Mouse (Mus musculus) ovary, adult 2 months (tissue): ENCODE measurements around the gene Hist2h2ac. TPM values are rescaled to one million over a fixed set of nuclear protein-coding genes. Genes with fewer than 3 reads are reported as not detected.

ENCODE experiments used
- polyA plus RNA-seq: library from polyadenylated mRNA; depleted of rRNA; stranded (reverse); fragments of >200 nt; gene quantifications from 2 replicates; pipeline ENCODE4 v1.2.3, GENCODE M21; 2012; rRNA removed

The Hist2h2ac gene
- 22.9 and 40.9 TPM in 2 replicates for polyA plus RNA-seq

DNA sequence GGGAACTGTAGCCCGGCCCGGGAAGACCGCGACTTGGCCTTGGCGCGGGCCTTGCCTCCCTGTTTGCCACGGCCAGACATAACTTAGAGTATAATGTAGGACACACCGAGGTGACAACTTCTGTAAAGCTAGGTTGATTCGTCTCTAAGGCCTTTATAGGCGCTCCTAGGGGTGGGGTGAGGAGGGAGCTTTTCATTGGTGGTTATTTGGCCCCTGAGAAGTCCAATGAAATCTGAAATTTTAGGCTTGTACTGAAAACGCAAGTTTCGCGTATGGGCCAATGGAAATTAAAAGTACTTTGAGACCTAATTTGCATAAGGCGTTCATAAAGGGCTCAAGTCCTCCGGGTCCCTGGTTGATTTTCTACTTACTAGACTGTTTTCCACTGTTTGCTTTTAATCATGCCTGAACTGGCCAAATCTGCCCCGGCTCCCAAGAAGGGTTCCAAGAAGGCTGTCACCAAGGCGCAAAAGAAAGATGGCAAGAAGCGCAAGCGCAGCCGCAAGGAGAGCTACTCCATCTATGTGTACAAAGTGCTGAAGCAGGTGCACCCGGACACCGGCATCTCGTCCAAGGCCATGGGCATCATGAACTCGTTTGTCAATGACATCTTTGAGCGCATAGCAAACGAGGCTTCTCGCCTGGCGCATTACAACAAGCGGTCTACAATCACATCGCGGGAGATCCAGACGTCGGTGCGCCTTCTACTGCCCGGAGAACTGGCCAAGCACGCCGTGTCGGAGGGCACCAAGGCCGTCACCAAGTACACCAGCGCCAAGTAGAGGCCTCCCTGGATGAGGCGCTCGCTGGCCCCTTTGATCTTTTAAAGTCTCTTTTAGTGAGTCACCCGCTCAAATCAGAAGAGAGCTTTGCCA is at the start of gene Hist2h2ac, which contains the start of gene Hist2h2be:
Hist2h2ac (minus strand) TSS at position 116 of the 875 bp plus-strand sequence.
Hist2h2be (plus strand) TSS at position 355 of the 875 bp plus-strand sequence.

DNA sequence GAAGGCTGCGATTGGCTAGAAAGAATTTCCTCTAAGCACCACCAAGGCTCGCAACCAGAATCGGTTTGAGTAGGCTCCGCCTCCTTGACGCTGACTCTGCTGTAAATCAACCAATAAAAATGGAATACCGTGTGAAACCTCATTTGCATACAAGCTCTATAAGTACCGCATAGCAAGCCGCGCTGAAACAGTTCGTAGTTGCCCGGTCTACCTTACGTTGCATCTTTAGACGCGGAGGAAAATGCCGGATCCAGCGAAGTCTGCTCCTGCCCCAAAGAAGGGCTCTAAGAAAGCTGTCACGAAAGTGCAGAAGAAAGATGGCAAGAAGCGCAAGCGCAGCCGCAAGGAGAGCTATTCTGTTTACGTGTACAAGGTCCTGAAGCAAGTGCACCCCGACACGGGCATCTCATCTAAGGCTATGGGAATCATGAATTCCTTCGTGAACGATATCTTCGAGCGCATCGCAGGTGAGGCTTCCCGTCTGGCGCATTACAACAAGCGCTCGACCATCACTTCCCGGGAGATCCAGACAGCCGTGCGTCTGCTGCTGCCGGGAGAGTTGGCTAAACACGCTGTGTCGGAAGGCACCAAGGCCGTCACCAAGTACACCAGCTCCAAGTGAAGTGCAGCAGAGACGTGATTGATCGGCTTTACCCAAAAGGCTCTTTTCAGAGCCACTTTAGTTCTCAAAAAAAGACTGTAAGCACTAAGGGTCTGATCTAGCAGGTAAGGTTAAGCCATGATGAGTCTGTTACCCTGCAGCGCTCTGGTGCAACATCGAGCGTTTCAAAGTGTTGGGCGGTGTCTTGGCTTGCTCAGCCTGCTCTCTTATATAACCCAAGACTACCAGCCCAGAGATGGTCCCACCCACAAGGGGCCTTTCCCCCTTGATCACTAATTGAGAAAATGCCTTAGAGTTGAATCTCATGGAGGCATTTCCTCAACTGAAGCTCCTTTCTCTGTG is 49.1 kb upstream of the Hist2h2ac start, which contains the start of gene Hist2h2bb:
Hist2h2bb (plus strand) TSS at position 242 of the 964 bp plus-strand sequence.

DNA sequence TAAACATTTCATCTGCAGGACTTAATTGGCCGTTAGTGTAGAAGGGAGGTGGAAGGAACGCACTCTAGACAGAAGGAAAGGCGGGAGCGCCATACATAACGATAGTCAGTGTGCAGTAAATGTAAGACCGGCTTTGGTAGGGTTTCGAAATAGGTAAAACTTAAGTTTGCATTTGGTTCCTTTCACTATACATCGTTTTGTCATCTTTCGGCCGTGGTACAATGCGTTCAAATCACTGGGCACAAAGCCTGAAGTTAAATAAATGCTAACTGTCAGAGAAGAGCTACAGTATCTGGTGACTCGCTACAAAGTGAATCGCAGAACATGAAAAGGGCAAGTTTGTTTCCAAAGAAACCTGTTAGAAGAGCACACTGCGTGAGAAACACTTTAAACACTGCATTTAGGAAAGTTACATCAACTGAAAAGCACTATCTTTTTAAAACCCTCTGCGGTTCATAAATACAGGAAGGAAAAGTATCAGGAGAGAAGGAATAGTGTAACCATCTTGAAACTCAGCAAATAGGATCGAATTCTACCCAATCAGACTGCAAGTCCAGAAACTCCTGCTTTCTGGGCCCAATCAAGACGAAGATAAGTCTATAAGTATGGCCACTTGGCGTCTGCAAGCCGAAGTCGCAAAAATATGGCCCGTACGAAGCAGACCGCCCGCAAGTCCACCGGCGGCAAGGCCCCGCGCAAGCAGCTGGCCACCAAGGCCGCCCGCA is 47.5 kb upstream of the Hist2h2ac start, which contains the start of gene Hist2h3b:
Hist2h3b (plus strand) TSS at position 604 of the 725 bp plus-strand sequence.

DNA sequence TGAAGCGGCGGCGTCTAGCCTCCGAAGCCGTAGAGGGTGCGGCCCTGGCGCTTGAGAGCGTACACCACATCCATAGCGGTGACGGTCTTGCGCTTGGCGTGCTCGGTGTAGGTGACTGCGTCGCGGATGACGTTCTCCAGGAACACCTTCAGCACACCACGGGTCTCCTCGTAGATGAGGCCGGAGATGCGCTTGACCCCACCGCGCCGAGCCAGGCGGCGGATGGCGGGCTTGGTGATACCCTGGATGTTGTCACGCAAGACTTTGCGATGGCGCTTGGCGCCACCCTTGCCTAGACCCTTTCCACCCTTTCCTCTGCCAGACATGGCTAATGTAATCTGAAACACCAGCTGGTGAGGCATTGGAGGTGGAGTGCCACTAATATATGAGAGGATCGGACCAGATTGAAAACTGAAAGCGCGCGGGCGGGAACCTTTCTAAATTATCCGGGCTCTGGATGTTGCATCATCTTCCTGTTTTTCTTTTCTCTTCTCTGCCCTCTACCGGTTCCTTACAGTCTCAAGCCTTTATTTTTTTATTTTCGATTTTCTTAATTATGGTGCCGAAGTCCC is 42.4 kb upstream of the Hist2h2ac start, which contains the start of gene Hist2h4:
Hist2h4 (minus strand) TSS at position 333 of the 572 bp plus-strand sequence.

DNA sequence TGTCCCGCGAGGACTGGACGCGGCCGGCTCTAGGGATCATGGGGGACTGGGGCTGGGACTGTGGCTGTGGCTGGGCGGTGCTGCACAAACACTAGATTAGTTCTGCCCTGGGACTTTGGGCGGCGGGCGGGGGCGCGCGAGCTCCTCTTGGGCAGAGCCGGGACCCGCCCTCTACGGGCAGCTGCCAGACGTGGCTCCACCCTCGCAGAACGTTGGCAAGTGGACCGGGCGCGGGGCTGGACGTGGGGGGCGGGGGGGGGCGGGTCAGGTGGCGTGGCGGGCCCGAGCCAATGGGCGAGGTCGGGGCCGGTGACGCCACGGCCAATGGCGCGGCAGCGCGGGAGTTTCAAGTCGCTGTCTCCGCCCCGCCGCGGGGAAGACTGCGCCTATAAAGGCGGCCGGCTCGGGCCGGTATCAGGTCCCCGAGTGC is 25.8 kb upstream of the Hist2h2ac start, which contains the start of gene Hist2h3c1:
Hist2h3c1 (plus strand) TSS at position 259 of the 430 bp plus-strand sequence.

DNA sequence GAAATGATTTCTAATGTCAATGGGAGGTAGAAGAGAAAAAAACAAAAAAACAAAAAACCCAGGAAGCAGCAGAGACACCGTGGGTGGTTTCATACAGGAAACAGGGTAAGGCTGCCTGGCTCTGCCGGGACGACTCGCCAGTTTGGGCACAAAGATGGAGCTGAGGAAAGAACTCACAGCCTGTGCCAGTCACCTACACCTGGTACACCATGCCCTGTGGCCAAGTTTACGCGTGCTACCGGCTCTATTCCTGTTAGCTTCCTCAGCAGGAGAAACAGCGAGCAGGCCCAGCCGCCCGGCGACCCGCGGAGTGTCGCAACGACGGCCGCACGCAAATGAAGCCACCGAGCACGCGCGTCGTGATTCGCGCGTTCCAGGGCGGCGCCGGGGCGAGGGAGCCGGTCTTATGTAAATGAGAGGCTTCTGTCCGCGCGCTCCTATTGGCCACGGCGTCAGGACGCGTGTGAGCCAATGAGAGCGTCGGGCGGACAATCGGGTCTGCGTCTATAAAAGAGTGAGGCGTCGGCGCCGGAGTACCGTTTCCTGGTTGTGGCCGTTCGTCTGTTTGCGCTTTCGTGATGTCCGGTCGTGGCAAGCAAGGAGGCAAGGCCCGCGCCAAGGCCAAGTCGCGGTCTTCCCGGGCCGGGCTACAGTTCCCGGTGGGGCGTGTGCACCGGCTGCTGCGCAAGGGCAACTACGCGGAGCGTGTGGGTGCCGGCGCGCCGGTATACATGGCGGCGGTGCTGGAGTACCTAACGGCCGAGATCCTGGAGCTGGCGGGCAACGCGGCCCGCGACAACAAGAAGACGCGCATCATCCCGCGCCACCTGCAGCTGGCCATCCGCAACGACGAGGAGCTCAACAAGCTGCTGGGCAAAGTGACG is 24.6 kb upstream of the Hist2h2ac start, which contains the start of gene Hist2h2aa1:
Hist2h2aa1 (plus strand) TSS at position 495 of the 884 bp plus-strand sequence.

DNA sequence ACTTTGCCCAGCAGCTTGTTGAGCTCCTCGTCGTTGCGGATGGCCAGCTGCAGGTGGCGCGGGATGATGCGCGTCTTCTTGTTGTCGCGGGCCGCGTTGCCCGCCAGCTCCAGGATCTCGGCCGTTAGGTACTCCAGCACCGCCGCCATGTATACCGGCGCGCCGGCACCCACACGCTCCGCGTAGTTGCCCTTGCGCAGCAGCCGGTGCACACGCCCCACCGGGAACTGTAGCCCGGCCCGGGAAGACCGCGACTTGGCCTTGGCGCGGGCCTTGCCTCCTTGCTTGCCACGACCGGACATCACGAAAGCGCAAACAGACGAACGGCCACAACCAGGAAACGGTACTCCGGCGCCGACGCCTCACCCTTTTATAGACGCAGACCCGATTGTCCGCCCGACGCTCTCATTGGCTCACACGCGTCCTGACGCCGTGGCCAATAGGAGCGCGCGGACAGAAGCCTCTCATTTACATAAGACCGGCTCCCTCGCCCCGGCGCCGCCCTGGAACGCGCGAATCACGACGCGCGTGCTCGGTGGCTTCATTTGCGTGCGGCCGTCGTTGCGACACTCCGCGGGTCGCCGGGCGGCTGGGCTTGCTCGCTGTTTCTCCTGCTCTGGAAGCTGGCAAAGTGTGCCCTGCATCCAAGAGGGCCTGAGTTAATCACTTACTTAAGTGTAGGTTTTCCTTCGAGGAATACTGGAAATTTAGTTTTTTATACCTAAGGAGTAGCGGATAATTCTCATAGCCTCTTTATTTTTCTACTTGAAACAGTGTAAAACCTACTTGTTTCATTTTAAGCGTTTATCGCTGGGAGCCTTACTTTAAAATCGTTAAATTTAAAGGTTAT is 19.5 kb upstream of the Hist2h2ac start, which contains the start of gene Hist2h2aa2:
Hist2h2aa2 (minus strand) TSS at position 328 of the 850 bp plus-strand sequence.

DNA sequence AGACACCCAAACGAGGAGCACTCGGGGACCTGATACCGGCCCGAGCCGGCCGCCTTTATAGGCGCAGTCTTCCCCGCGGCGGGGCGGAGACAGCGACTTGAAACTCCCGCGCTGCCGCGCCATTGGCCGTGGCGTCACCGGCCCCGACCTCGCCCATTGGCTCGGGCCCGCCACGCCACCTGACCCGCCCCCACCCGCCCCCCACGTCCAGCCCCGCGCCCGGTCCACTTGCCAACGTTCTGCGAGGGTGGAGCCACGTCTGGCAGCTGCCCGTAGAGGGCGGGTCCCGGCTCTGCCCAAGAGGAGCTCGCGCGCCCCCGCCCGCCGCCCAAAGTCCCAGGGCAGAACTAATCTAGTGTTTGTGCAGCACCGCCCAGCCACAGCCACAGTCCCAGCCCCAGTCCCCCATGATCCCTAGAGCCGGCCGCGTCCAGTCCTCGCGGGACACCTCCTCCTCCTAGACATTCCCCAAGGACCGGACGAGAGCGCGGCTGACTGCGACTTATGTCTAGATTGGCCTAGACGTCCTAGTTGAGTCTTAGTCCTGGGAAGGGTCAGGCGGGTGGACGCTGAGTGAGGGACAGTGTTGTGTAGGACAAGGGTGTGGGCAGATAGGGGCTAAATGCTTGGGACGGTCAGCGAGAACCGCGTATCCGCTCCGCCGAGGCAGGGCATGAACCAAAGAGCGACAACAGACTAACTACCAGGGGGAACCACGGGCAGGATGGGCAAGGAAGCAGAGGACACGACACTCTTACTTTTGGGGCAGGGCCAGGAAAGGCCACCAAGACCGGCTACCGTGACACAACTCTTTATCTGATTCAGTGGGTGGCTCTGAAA is 18.5 kb upstream of the Hist2h2ac start, which contains the start of gene Hist2h3c2:
Hist2h3c2 (minus strand) TSS at position 174 of the 840 bp plus-strand sequence.

DNA sequence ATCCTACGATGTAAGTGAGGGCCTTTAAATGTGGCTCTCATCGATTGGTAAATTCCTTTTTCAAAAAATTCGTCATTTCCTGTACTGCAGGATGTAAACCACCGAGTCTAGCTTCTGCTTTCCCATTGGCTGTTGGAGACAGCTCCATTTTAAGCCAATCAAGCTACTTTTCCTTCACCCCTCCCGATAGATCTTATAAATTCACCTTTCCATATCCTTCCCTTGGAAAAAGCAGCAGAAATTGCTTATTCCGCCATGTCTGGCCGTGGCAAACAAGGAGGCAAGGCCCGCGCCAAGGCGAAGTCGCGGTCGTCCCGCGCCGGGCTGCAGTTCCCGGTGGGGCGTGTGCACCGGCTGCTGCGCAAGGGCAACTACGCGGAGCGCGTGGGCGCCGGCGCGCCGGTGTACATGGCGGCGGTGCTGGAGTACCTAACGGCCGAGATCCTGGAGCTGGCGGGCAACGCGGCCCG is 984 bp downstream of the Hist2h2ac start, which contains the start of the genes Bola1 and Hist2h2ab:
Bola1 (minus strand) TSS at position 49 of the 470 bp plus-strand sequence.
Hist2h2ab (plus strand) TSS at position 205 of the 470 bp plus-strand sequence.

DNA sequence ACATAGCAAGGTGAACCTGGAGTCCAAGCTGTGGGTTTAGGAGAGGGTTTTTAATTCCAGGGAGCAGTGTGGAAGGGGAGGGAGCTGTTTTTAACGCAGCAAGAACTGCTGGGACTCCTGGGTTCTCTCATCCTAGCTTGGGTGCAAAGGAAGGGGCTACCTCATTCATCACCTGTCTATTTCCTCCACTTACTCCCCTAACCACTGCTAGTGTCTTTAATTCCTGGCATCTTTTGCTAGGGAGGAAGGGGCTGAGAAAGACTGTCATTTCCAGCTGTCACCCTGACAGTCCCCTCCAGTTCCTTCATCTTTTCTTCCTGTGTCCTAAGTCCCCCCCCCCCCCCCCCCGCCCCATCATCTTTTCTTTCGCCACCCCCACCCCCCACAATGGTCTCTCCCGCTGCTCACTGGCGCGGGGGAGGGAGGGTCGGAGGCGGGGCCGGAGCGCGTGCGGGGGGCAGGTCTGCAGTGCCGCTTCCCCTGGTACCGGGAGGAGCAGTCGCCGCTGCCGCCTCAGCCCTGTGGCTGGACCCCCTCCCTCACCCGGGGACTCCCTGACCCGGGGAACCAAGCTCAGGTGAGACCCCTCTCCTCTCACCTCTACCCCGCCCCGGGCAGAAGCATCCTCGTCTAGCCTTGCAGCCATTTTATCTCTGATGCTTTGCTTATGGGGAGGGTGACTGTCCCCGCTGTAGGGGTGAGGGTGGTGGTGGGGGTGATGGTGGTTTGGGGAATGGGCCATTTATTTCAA is 39.8 kb downstream of the Hist2h2ac start, which contains the start of gene Sv2a:
Sv2a (plus strand) TSS at position 425 of the 751 bp plus-strand sequence.

DNA sequence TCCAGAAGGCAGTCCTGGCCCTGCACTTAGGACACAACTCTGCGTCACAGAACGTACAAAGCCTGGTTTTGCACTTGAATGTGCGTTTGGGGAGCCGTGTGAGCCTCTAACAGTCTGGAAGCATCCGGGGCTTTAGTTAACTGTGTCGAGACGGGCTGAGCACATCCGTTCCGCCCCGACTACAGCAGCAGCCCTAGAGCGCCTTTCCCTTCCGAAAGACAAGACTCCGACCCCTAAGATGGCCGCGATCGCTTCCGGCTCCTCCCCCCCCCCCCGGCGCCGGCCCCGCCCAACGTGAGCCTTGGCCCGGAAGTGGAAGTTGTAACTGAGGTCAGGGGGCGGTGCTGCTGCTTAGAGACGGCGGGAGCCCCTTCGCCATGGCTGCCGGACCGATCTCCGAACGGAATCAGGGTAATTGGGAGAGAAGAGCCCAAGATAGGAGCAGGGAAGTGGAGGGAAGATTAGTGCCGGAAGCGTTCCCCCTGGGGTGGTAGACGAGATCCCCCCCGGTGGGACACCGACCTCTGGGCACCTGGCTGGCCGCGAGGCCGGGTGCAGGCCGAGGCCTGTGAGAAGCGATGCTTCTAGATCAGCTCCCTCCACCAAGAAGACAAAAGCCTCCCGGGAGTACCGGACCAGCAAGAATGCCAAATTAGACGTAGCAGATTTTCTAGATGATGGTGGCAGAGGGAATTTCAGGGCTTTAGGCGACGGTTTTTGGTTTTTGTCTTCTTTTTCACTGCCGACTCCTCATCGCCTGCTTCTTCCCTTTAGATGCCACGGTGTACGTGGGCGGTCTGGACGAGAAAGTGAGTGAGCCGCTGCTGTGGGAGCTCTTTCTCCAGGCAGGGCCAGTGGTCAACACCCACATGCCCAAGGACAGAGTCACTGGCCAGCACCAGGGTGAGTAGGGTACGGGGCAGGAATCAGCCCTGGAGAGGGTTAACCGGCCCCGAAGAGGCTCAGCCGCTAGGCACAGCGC is 48.2 kb downstream of the Hist2h2ac start, which contains the start of gene Sf3b4:
Sf3b4 (plus strand) TSS at position 136 of the 982 bp plus-strand sequence.

